Mouse (Mus musculus): ENCODE measurements at regions not wholly inside any gene's neighbourhood (a gene's known extent, or its start where the extent isn't known, plus 50 kb on each side); places are given as distances from the start of the nearest gene placed in this dataset.

DNA sequence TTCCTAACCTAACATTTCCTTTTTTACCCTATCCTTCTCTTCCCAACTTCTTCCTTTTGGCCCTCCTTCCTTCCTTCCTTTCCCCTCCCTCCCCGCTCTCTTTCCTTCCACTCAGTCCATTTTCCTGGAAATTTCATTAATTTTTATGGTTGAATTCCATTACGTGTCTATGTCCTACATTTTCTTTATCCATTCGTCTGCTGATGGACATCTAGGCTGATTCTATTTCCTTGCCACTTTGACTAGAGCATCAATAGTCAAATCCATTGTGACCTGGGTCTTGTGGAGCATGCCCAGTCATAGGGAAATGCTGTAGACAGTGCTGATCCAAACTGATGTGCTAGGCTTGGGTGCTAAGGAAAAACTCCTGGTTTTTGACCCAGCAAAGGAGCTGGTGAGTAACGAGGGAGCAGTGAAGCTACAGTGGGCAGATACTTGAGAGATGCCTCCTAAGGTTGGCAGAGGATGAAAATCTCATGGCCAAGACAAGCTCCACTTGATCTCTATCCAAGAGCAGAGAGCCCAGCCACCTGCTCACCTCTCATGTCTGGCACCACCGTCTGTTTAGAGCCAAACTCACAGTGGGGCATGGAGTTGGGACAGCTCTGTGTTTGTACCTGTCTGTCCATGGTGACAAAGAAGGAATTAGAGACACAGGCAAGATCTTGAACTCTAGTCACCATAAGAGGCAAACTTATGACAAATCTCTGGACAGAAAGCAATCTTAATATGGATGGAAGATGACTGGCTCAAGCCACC is 57.7 kb upstream of the Kctd3 start:
- no peak overlapping the region for H3K4me2 ChIP-seq (replicated peaks; ENCODE audit: low read depth, low read length)
- no peaks in the 10 kb centered on the region for H3K27me3 ChIP-seq (ENCODE audit: control insufficient read depth, insufficient read depth, low read length)
- no peak for ATAC-seq (ENCODE audit: insufficient number of reproducible peaks, insufficient read depth, low FRiP score, low read depth)
- no peak overlapping the region for H3K27ac ChIP-seq (ENCODE audit: low read length)
- H3K4me3 ChIP-seq (ENCODE audit: low read depth, low read length) = no peak overlapping the region
- no peaks in the 10 kb centered on the region for H3K9me3 ChIP-seq (ENCODE audit: control insufficient read depth, low read depth, low read length)
- no peaks in the 10 kb centered on the region for H3K36me3 ChIP-seq (ENCODE audit: control insufficient read depth, insufficient read depth, low read length)
- no peak overlapping the region for H3K9ac ChIP-seq (replicated peaks; ENCODE audit: low read depth, low read length)
- 77% methylated on average over 5 of the region's 5 CpGs for WGBS
- no peaks in the 10 kb centered on the region for H3K4me1 ChIP-seq (ENCODE audit: control insufficient read depth, insufficient read depth, low read length)

DNA sequence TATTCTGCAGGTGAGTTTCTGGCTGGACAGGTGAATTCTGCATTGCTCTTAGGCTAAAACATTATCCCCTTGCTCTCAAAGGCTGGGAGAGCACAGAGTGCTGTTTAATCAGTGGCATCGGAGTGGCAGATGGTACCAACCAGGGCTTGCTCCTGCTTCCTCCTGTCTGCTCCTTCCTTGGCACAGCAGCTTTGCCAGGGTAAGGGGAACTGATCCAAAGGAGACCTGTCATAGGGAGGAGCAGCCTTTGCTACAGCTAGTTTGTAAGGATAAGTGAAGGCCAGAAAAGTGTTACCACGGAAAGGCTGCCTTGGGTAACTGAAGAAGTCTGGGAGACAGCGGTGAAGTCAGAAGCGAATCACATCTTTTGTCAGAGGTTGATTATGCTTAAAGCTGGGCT is 57.0 kb upstream of the Kctd3 start:
- 89% methylated on average over 4 of the region's 4 CpGs for WGBS
- H3K36me3 ChIP-seq (ENCODE audit: control insufficient read depth, insufficient read depth, low read length) = no peaks in the 10 kb centered on the region
- no peaks in the 10 kb centered on the region for H3K9me3 ChIP-seq (ENCODE audit: control insufficient read depth, low read depth, low read length)
- no peak overlapping the region for H3K4me3 ChIP-seq (ENCODE audit: low read depth, low read length)
- H3K9ac ChIP-seq (replicated peaks; ENCODE audit: low read depth, low read length) = no peak overlapping the region
- no peak for ATAC-seq (ENCODE audit: insufficient number of reproducible peaks, insufficient read depth, low FRiP score, low read depth)
- no peak overlapping the region for H3K27ac ChIP-seq (ENCODE audit: low read length)
- H3K4me2 ChIP-seq (replicated peaks; ENCODE audit: low read depth, low read length) = no peak overlapping the region
- no peaks in the 10 kb centered on the region for H3K4me1 ChIP-seq (ENCODE audit: control insufficient read depth, insufficient read depth, low read length)
- H3K27me3 ChIP-seq (ENCODE audit: control insufficient read depth, insufficient read depth, low read length) = no peaks in the 10 kb centered on the region

DNA sequence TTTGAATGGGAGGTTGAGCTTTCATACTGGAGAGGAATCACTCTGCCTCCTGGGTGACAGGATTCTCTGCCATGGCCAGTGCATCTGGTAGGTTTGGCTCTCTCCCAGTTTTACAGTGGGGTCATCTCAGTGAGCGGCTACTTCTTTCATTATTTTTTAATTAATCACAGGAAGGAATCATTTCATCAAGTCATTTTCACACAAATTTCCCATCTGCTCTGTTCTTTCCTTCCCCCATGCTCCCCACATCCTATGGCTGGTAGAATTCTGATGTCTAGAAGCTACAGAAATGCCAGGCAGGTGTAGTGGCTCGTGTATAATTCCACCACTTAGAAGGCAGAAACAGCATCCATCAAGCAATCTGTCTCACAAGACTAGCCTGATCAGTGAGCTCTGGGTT is 56.1 kb upstream of the Kctd3 start:
- Histone ChIP-seq H3K36me3 (ENCODE audit: control insufficient read depth, insufficient read depth, low read length) (no peaks in the 10 kb centered on the region), H3K27me3 (ENCODE audit: control insufficient read depth, insufficient read depth, low read length) (no peaks in the 10 kb centered on the region), H3K4me1 (ENCODE audit: control insufficient read depth, insufficient read depth, low read length) (no peaks in the 10 kb centered on the region), H3K4me2 (replicated peaks; ENCODE audit: low read depth, low read length) (no peak overlapping the region), H3K9me3 (ENCODE audit: control insufficient read depth, low read depth, low read length) (no peaks in the 10 kb centered on the region), H3K27ac (ENCODE audit: low read length) (no peak overlapping the region), H3K4me3 (ENCODE audit: low read depth, low read length) (no peak overlapping the region), H3K9ac (replicated peaks; ENCODE audit: low read depth, low read length) (no peak overlapping the region)
- ATAC-seq (ENCODE audit: insufficient number of reproducible peaks, insufficient read depth, low FRiP score, low read depth) = no peak
- WGBS = 62% methylated on average over 2 of the region's 2 CpGs

- no peak for ATAC-seq (ENCODE audit: insufficient number of reproducible peaks, insufficient read depth, low FRiP score, low read depth)
- Histone ChIP-seq H3K4me1 (ENCODE audit: control insufficient read depth, insufficient read depth, low read length) (no peaks in the 10 kb centered on the region), H3K9ac (replicated peaks; ENCODE audit: low read depth, low read length) (no peak overlapping the region), H3K4me3 (ENCODE audit: low read depth, low read length) (no peak overlapping the region), H3K4me2 (replicated peaks; ENCODE audit: low read depth, low read length) (no peak overlapping the region), H3K9me3 (ENCODE audit: control insufficient read depth, low read depth, low read length) (no peaks in the 10 kb centered on the region), H3K36me3 (ENCODE audit: control insufficient read depth, insufficient read depth, low read length) (no peaks in the 10 kb centered on the region), H3K27me3 (ENCODE audit: control insufficient read depth, insufficient read depth, low read length) (no peaks in the 10 kb centered on the region), H3K27ac (ENCODE audit: low read length) (no peak overlapping the region)
- 88% methylated on average over 7 of the region's 7 CpGs for WGBS
These were observed 55.6 kb upstream of the Kctd3 start for GRCm38 (mm10) chr1:189063209-189063608.
